Mouse (Mus musculus) intestine, embryonic 16.5 days (tissue): ENCODE results near the gene Rex1bd. TPM values are rescaled to one million over a fixed set of nuclear protein-coding genes. Genes with fewer than 3 reads are reported as not detected.

Experiments
- ATAC-seq: fragments of 200-750 bp; cut with Nextera tagmentation; 2 replicates; pipeline ENCODE4 v1.8.0; 2017; ENCODE audit warnings: moderate TSS enrichment, moderate library complexity
- H3K27ac ChIP-seq: fragments of 300-500 bp; sonication (generic); 2 replicates; pipeline ENCODE4 v1.5.1; 2014; ENCODE audit warnings: mild to moderate bottlenecking, low read length
- H3K27me3 ChIP-seq: fragments of 300-500 bp; sonication (generic); replicated peaks from 2 replicates; pipeline ENCODE4 v1.6.1; 2014; ENCODE audit warnings: low read length, control low read depth, mixed read lengths; ENCODE audit not compliant: control insufficient read depth, insufficient read depth
- H3K36me3 ChIP-seq: fragments of 300-500 bp; sonication (generic); 2 replicates; pipeline ENCODE4 v1.6.1; 2014; ENCODE audit warnings: low read length, control low read depth; ENCODE audit not compliant: control insufficient read depth, insufficient read depth
- H3K4me1 ChIP-seq: fragments of 300-500 bp; sonication (generic); 2 replicates; pipeline ENCODE4 v1.6.1; 2014; ENCODE audit warnings: low read length, control low read depth, mixed read lengths; ENCODE audit not compliant: control insufficient read depth, insufficient read depth
- H3K4me2 ChIP-seq: fragments of 300-500 bp; sonication (generic); 2 replicates; pipeline ENCODE4 v1.6.1; 2014; ENCODE audit warnings: low read depth, low read length, control low read depth
- H3K4me3 ChIP-seq: fragments of 300-500 bp; sonication (generic); 2 replicates; pipeline ENCODE4 v1.5.1; 2014; ENCODE audit warnings: mild to moderate bottlenecking, low read length
- H3K9ac ChIP-seq: fragments of 300-500 bp; sonication (generic); 2 replicates; pipeline ENCODE4 v1.6.1; 2014; ENCODE audit warnings: low read depth, low read length
- H3K9me3 ChIP-seq: fragments of 300-500 bp; sonication (generic); 2 replicates; pipeline ENCODE4 v1.6.1; 2016; ENCODE audit warnings: low read length, control low read depth; ENCODE audit not compliant: control insufficient read depth
- WGBS: fragments of 180-500 bp; shearing (Covaris S2); extraction: QIAGEN DNeasy Blood & Tissue Kit; methylation state at CpG from one replicate; pipeline ENCODE4 v1.1.7; 2014; 5-methylcytosine and 5-hydroxymethylcytosine counted together
- polyA plus RNA-seq: library from polyadenylated mRNA; unstranded; fragments of >200 nt; fragmentation: Nextera tagmentation; extraction: Ambion mirVana; gene quantifications from 2 replicates; pipeline ENCODE4 v1.2.1, GENCODE M21; 2015

The Rex1bd gene
- polyA plus RNA-seq, 1 experiment from 2014 or later, result 137 TPM

DNA sequence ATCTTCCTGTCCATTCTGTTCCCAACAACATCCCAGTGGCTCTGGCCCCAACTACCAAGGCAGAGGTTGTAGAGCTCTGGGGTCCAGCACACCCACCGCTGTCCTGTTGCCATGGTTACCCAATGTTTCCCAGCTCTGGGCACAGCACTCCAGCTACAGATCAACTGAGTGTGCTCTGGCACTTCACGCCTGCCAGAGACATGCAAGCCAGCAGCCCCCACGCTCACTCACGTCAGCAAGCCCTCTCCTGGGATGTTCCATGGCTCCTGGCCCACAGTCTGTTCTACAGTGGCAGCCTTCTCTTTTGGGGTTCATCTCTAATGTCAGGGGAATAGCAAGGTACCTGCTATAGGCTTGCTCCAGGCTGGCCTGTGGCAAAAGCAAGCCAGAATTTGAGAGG, 43.2 kb downstream of the Rex1bd start:
- WGBS, result 84% methylated on average over 4 of the region's 4 CpGs
- ATAC-seq, result no peak
- no peaks in the 10 kb centered on the region for H3K27me3 ChIP-seq
- H3K4me1 ChIP-seq, result peaks cover 20% of the 10 kb centered on the region
- no peak overlapping the region for H3K4me2 ChIP-seq
- no peak overlapping the region for H3K9ac ChIP-seq
- no peaks in the 10 kb centered on the region for H3K9me3 ChIP-seq
- no peak overlapping the region for H3K27ac ChIP-seq
- H3K36me3 ChIP-seq, result peaks cover 4% of the 10 kb centered on the region
- H3K4me3 ChIP-seq, result no peak overlapping the region

DNA sequence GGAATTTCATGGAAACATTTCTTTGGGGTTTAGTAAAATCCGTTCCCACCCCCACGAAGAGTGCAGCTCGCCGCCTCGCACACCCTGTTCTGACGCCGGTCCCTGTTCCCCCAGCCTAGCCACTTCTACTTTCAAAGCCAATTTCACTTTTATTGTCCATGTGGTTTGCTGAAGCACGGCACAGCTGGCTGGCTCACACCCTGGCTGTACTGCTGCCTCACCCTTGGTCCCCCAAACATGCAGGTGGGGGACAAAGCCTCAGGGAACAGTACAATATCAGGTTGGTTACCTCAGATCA, 44.1 kb downstream of the Rex1bd start:
- WGBS, result 85% methylated on average over 8 of the region's 8 CpGs
- no peaks in the 10 kb centered on the region for H3K27me3 ChIP-seq
- no peak overlapping the region for H3K27ac ChIP-seq
- no peak overlapping the region for H3K9ac ChIP-seq
- H3K9me3 ChIP-seq, result no peaks in the 10 kb centered on the region
- H3K4me3 ChIP-seq, result no peak overlapping the region
- peaks cover 12% of the 10 kb centered on the region for H3K4me1 ChIP-seq
- H3K4me2 ChIP-seq, result no peak overlapping the region
- no peak for ATAC-seq
- H3K36me3 ChIP-seq, result peaks cover 4% of the 10 kb centered on the region

DNA sequence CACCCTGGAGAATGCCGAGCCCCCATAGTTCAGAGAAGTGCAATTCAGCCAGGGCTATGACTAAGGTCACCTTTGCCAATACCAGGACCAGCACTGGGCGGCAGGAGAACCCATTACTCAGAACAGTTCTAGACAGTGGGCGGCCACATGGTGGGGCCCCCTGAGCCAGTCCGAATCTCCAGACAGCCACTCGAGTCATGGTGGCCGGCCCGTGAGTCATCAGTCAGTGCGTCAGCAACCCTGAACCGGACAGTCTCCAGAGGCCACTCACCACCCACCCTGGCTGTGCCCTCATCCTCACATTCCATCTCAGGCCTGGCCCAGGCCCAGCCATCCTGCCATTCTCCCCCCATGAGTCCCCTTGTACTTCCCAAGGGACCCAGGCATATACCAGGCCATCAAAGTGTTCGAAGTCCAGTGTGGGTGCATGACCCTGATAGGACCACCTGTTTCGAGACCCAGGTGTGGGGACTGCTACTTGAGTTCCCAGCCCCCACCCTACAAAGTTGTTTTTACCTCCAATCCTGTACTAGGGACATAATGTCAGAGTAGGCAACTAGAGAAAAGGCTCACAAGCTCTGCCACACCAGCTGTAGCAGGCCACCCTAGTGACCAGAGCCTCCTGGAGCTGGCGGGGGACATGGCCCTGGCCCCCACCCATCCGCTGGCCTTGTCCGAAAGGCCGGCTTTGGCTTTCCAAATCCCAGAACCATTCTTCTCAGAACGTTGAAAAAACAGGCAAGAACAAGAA, 44.6 kb downstream of the Rex1bd start:
- no peak overlapping the region for H3K27ac ChIP-seq
- no peak overlapping the region for H3K9ac ChIP-seq
- H3K4me2 ChIP-seq, result no peak overlapping the region
- H3K9me3 ChIP-seq, result no peaks in the 10 kb centered on the region
- no peak overlapping the region for H3K4me3 ChIP-seq
- no peaks in the 10 kb centered on the region for H3K27me3 ChIP-seq
- peaks cover 4% of the 10 kb centered on the region for H3K36me3 ChIP-seq
- peaks cover 7% of the 10 kb centered on the region for H3K4me1 ChIP-seq
- no peak for ATAC-seq
- 84% methylated on average over 16 of the region's 16 CpGs for WGBS

DNA sequence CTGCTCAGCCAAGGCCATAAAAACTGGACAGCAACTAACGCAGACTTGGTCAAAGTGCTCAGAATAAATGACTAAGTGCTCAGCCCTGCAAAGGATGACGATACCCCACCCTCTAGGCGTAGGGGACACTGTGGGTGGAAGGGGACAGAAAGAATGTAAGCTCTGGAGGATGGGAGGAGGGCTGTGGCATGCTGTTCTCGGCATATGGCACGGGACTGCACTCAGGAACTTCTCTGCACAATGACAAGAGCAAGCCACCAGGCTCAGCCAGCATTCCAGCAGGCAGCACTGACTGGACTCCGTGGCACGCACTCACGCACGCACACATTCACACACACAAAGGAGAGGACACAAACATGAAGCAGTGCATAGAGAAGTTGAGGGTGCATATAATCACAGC, 45.9 kb downstream of the Rex1bd start:
- Histone ChIP-seq H3K4me3 (no peak overlapping the region), H3K4me1 (0 out of 2 replicates have a peak, but pooled peaks cover 2% of the 10 kb centered on the region), H3K27ac (no peak overlapping the region), H3K9me3 (no peaks in the 10 kb centered on the region), H3K36me3 (no peaks in the 10 kb centered on the region; the same call in 1 of the 2 replicates), H3K4me2 (no peak overlapping the region), H3K9ac (no peak overlapping the region), H3K27me3 (no peaks in the 10 kb centered on the region)
- 68% methylated on average over 9 of the region's 9 CpGs for WGBS
- no peak for ATAC-seq

DNA sequence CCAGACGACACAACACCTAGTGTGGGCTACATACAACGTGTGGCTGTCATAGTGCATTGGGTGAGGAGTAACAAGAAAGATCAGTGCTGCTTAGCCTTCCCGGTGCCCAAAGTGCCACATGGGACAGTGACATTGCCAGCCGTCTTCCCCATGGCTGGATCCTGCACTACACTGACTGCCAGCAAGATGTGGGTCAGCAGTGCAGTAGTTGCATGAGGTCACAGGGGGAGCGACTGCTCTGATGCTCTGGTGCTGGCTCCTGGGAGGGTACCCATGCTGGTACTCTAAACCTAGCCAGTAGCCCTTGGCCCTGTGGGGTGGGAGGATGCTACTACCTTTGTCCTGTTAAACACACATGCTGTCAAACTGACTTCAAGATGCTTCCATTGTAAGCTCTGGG, 46.4 kb downstream of the Rex1bd start:
- no peak overlapping the region for H3K9ac ChIP-seq
- no peak overlapping the region for H3K4me2 ChIP-seq
- H3K27me3 ChIP-seq, result no peaks in the 10 kb centered on the region
- H3K27ac ChIP-seq, result no peak overlapping the region
- no peaks in the 10 kb centered on the region; the same call in 1 of the 2 replicates for H3K36me3 ChIP-seq
- ATAC-seq, result no peak
- H3K4me1 ChIP-seq, result 0 out of 2 replicates have a peak, but pooled peaks cover 2% of the 10 kb centered on the region
- H3K4me3 ChIP-seq, result no peak overlapping the region
- no peaks in the 10 kb centered on the region for H3K9me3 ChIP-seq
- 93% methylated on average over 5 of the region's 5 CpGs for WGBS

DNA sequence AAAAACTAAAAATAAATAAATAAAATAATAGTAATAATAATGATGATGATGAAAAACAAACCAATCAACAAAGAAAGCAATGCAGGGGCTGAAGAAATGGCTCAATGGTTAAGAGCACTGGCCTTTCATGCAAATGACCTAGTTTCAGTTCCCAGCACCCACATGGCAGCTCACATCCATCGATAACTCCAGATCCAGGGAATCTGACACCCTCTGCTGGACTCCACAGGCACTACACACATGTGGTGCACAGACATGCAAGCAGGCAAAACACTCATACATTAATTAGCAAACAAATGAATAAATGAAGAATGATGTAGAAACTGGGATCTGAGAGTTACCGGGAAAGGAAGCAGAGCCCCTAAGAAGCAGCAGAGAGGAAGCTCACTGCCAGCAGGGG, 46.9 kb downstream of the Rex1bd start:
- WGBS, result 95% methylated on average over 2 of the region's 2 CpGs

DNA sequence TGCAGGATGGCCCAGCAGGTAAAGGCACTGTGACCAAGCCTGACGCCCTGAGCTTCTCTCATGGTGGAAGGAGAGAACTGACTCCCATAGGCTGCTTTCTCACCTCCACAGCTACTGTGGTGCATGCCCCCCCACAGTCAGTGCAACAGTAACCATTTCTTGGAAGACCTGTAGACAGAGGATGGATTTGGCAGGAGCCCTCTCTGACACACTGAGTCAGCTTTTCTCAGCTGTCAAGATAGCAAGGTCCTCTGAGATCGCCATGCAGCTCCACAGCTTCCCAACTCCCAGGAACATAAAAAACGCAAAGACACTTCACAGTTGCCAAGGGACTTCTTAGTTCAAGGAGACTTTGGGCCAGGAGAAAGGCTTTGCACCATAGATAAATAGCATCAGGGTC, 48.1 kb downstream of the Rex1bd start:
- WGBS, result 78% methylated on average over 3 of the region's 3 CpGs
- Histone ChIP-seq H3K4me1 (0 out of 2 replicates have a peak, but pooled peaks cover 2% of the 10 kb centered on the region), H3K9me3 (no peaks in the 10 kb centered on the region), H3K4me3 (no peak overlapping the region), H3K27ac (no peak overlapping the region), H3K36me3 (no peaks in the 10 kb centered on the region; the same call in 1 of the 2 replicates), H3K27me3 (no peaks in the 10 kb centered on the region), H3K4me2 (no peak overlapping the region), H3K9ac (no peak overlapping the region)
- ATAC-seq, result no peak

More for the DNA sequence above, 46.9 kb downstream of the Rex1bd start:
- Histone ChIP-seq H3K9ac (no peak overlapping the region), H3K4me1 (0 out of 2 replicates have a peak, but pooled peaks cover 2% of the 10 kb centered on the region), H3K4me2 (no peak overlapping the region), H3K9me3 (no peaks in the 10 kb centered on the region), H3K36me3 (no peaks in the 10 kb centered on the region; the same call in 1 of the 2 replicates), H3K4me3 (no peak overlapping the region), H3K27me3 (no peaks in the 10 kb centered on the region), H3K27ac (no peak overlapping the region)
- no peak for ATAC-seq

DNA sequence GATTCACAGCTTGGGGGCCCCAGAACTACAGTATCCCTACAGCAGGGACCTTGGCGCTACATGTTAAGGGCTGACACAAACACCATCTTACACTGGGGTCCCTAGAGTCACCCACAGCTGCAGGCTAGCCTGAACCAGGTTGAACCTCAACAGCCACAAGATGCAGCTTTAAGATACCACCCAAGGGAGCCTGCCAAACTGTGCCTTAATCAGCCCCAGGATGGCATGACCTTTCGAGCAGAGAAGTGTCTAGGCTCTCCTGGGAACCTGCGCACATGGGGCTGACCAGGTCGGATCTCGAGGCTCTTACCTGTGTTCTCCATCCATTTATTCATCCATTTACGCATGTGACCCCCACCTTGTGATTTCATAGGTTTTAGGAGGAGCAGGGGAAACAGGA, 48.7 kb downstream of the Rex1bd start:
- Histone ChIP-seq H3K4me1 (0 out of 2 replicates have a peak, but pooled peaks cover 2% of the 10 kb centered on the region), H3K4me3 (no peak overlapping the region), H3K36me3 (no peaks in the 10 kb centered on the region; the same call in 1 of the 2 replicates), H3K27ac (no peak overlapping the region), H3K27me3 (no peaks in the 10 kb centered on the region), H3K9ac (no peak overlapping the region), H3K4me2 (no peak overlapping the region), H3K9me3 (no peaks in the 10 kb centered on the region)
- no peak for ATAC-seq
- WGBS, result 88% methylated on average over 6 of the region's 6 CpGs

DNA sequence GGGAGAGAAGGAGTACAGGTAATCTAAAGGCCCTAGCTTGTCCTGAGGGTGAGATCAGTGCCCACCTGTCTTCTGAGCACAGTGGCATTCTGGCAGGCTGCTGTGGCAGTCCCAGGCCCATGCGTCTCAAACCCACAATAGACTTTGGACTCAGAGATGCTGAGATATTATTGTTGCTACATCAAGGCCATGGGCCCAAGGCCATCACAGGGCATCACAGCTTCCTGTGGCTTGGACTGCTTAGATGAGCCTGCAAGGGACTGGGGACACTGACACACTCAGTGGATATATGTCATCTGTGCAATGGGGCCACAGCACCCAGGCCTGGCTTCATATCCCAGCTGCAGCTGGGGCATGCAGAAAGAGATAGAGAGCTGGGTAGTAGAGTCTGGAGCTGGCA, 49.6 kb downstream of the Rex1bd start:
- WGBS, result 76% methylated on average over 1 of the region's 1 CpGs
- no peak for ATAC-seq
- no peak overlapping the region for H3K9ac ChIP-seq
- H3K9me3 ChIP-seq, result no peaks in the 10 kb centered on the region
- no peaks in the 10 kb centered on the region for H3K27me3 ChIP-seq
- no peak overlapping the region for H3K4me2 ChIP-seq
- H3K4me1 ChIP-seq, result 0 out of 2 replicates have a peak, but pooled peaks cover 2% of the 10 kb centered on the region
- H3K27ac ChIP-seq, result no peak overlapping the region
- H3K4me3 ChIP-seq, result no peak overlapping the region
- H3K36me3 ChIP-seq, result peaks cover 7% of the 10 kb centered on the region; the same call in 1 of the 2 replicates
